Mouse (Mus musculus) adrenal gland, adult 2 months (tissue): ENCODE data around the gene Nudt12. TPM values are rescaled to one million over a fixed set of nuclear protein-coding genes. Genes with fewer than 3 reads are reported as not detected.

Experiments
- DNase-seq: peaks from one replicate; pipeline ENCODE4 v3.0.0; 2021
- long read RNA-seq: library from polyadenylated mRNA; stranded (forward); transcript quantifications from one replicate; pipeline ENCODE4 v2.0.0, GENCODE M21; 2021
- polyA plus RNA-seq: library from polyadenylated mRNA; depleted of rRNA; stranded (reverse); fragments of >200 nt; gene quantifications from 2 replicates; pipeline ENCODE4 v1.2.3, GENCODE M21; 2012; rRNA removed
- total RNA-seq, 2 experiments: library from RNA; stranded (reverse); gene quantifications; 2 replicates each; pipeline ENCODE4 v1.2.3; 2021

The Nudt12 gene
- total RNA-seq: 10 to 100 TPM; 55.7 to 66.4 TPM
- 3.3 TPM in 2 replicates for polyA plus RNA-seq
- long read RNA-seq, full-length matches to known transcripts: 16 of 18 reads
- long read RNA-seq, partial matches to known transcripts: 1 of 18 reads
- long read RNA-seq, other reads (novel, unspliced or antisense): 1 of 18 reads

- DNase-seq: peak; percentile 83
These were observed at the start of gene Nudt12 for GRCm38 (mm10) chr17:59013091-59013459. Gene Nudt12, minus strand, starts transcription at chr17:59013372.

- no peak for DNase-seq
These were observed 40.1 kb upstream of the Nudt12 start for GRCm38 (mm10) chr17:59053306-59053705.

- no peak for DNase-seq
These were observed 26.6 kb upstream of the Nudt12 start for GRCm38 (mm10) chr17:59039754-59040153.

GRCm38 (mm10) chr17:59033445-59033844 is 20.3 kb upstream of the Nudt12 start:
- no peak for DNase-seq

DNA sequence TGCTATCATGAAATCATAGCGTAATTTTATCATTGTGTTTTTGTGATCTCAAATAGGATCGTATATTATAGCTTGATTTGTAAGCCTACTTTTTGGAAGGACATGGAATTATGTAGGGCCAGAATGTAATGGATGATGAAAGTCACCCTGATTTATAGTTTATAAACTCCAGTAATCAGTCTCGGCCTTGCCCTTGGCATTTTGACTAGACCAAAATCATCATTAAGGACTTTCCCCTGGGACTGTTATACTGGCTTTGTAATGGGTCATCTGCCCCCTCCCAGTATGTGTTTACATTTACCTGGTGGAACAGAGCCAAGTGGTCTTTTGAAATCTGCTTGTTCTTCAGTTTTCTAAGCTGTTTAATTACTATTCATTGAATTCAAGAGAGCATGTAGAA is 13.2 kb upstream of the Nudt12 start:
- DNase-seq: peak; percentile 61

DNA sequence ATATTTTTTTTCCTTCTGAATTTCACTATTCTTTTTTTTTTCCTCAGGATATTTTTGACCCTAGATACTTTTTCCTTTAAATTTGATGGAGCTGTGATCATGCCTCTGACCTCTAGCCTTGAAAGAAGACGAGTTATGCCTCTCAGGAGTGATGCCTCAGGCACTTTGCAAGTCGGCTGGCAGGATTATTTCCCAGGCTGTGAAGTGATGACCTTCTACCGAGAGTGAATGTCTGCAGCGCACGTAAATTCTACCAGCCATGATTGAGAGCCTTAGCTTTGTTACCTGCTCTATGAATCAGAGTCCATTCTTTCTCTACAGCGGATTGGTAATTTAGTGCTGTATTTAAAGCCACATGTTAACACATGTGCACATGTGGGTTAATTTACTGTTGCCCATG is 11.3 kb upstream of the Nudt12 start:
- peak; percentile 23 for DNase-seq

DNA sequence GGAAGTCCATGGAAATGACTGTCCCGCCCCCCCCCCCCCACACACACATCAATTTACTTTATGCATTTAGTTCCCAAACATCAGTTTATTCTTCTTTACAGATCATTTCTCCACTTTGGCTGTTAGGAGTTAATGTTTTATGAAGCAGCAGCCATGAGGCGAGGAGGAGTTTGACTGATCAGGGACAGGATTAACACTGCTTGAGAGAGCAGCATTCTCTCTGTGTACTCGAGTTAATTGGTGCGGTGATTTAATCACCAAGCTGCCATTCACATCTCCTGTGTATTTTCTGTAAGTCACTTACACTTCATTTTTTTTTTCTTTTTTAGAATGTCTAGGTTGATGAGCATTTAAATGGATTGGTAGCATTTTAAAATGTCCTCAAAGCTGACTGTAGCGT is 10.8 kb upstream of the Nudt12 start:
- no peak for DNase-seq

DNA sequence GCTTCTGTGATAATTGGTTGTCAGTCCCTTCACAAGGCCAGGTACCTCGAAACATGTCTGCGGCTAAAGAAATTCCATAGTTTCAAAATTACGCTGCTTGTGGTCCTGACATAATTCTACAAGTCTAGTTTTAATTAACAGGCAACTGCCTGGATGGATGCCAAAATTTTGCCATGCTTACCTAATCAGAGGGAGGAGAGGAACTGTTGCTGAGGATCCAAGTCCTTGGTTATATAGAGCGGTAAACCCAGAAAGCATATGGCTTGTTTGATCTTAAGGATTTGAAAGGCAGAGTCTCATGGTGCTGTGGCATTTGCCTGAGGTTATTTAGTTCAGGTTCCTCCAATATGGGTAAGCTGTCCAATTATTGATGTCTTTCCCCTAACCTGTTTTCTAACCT is 5.5 kb upstream of the Nudt12 start:
- no peak for DNase-seq

- DNase-seq: peak; percentile 73
These were observed 616 bp downstream of the Nudt12 start for GRCm38 (mm10) chr17:59012421-59013090.

DNA sequence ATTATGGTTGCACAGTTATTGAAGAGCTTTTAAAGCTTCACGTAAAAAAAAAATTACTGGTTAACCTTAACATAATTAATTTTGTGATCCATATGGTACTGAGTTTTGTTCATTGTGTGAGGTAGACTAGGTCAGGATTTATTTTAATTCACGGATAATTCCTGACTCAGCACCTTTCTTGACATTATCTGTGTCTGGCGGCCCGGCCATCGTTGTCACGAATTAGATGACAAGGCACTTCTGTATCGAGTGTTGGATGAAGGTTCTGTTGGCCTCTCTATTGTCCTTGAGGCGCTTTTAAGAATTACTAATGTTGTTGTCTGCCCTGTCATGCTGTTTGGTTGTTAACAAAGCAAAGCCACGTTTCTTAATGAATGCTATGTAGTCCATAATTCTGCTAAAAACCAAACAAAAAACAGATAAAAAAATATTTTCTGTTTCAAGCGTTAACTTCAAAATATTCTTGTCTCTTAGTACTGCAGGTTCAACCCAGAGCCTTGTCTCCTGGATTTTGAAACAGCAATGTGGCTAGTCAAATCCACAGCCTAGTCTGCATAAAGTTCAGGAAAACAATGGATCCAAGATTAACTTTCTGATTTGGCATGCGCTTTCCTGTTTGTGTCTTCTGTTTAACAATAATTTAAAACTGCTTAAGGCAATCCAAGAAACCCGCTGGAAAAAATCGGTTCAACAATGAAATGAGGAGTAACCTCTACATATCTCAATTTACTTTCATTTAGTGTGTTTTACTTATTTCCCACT is 1.4 kb downstream of the Nudt12 start:
- DNase-seq: no peak

DNA sequence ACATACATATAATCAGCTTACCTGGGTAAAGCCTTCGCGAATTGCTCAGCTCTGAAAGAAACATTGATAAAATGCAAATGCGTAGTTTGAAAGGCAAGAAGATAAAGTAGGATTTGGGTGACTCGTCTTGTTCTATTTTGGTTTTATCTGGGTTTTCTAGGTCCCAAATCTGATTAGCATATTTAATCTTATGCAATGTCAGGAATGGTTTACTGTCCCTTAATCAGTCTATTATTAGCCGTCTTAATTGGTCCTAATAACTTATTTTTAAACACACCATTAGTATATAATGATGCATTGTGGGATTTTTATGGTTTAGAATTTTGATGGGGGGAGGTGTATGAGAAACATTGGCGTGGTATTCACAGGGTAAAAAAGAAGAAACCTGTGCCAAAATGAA is 21.9 kb downstream of the Nudt12 start, which contains the start of gene Pdzph1:
Gene Pdzph1 (minus strand): TSS at position 101 of the 400 bp plus-strand sequence.
- DNase-seq: no peak

GRCm38 (mm10) chr17:58973237-58973636 is 39.9 kb downstream of the Nudt12 start:
- DNase-seq: no peak

- DNase-seq: peak; percentile 76
These were observed 53.3 kb downstream of the Nudt12 start for GRCm38 (mm10) chr17:58959905-58960304.

GRCm38 (mm10) chr17:58957055-58957454 is 56.1 kb downstream of the Nudt12 start:
- DNase-seq: no peak

Other genes starting within 250 kb of the Nudt12 start
- gene Pdzph1, start 22.0 kb downstream of the Nudt12 start, total RNA-seq: under 1 TPM in 1 of 2 experiments, not detected in 1; 0.14 TPM
- not detected in 2 replicates for gene Pdzph1, start 22.0 kb downstream of the Nudt12 start, polyA plus RNA-seq